Mouse (Mus musculus): ENCODE results near the gene Dlx2.

The Dlx2 gene

GRCm38 (mm10) chr2:71499276-71500230 is 47.0 kb downstream of the Dlx2 start:
- DNase-seq = no peak

GRCm38 (mm10) chr2:71497175-71497574 is 49.4 kb downstream of the Dlx2 start:
- DNase-seq = no peak

GRCm38 (mm10) chr2:71494971-71495370 is 51.6 kb downstream of the Dlx2 start:
- no peak for DNase-seq

- DNase-seq = no peak
Measured at GRCm38 (mm10) chr2:71494503-71494902, 52.1 kb downstream of the Dlx2 start.

Measured in thymus, postnatal 4 days (tissue).